Mouse (Mus musculus) intestine, embryonic 14.5 days (tissue): ENCODE measurements around the gene Trim7. TPM values are rescaled to one million over a fixed set of nuclear protein-coding genes. Genes with fewer than 3 reads are reported as not detected.
A peak's percentile ranks its signal among the peaks of the same experiment; 100 is the strongest.
"Not testable (repeated sequence)": the region's sequence is repeated elsewhere in the genome, so short reads cannot be mapped to it uniquely, and the experiment has no call there.

Experiments
- ATAC-seq: fragments of 200-750 bp; cut with Nextera tagmentation; replicated peaks from 2 replicates; pipeline ENCODE4 v1.8.0; 2017; ENCODE audit warnings: low read depth, moderate number of reproducible peaks, moderate TSS enrichment, moderate library complexity; ENCODE audit not compliant: low FRiP score, low TSS enrichment
- DNase-seq: peaks from one replicate; pipeline ENCODE4 v3.0.0-alpha.2; 2018; ENCODE audit warnings: low spot score
- H3K27ac ChIP-seq: fragments of 300-500 bp; sonication (generic); 2 replicates; pipeline ENCODE4 v1.5.1; 2014; ENCODE audit warnings: low read depth, mild to moderate bottlenecking, control low read depth
- H3K27me3 ChIP-seq: fragments of 300-500 bp; sonication (generic); replicated peaks from 2 replicates; pipeline ENCODE4 v1.6.1; 2014; ENCODE audit warnings: low read length, control low read depth; ENCODE audit not compliant: control insufficient read depth, insufficient read depth
- H3K36me3 ChIP-seq: fragments of 300-500 bp; sonication (generic); 2 replicates; pipeline ENCODE4 v1.6.1; 2014; ENCODE audit warnings: low read length, control low read depth; ENCODE audit not compliant: control insufficient read depth, insufficient read depth
- H3K4me1 ChIP-seq: fragments of 300-500 bp; sonication (generic); replicated peaks from 2 replicates; pipeline ENCODE4 v1.6.1; 2014; ENCODE audit warnings: low read length, control low read depth, mixed read lengths; ENCODE audit not compliant: control insufficient read depth, insufficient read depth
- H3K4me2 ChIP-seq: fragments of 300-500 bp; sonication (generic); 2 replicates; pipeline ENCODE4 v1.6.1; 2014; ENCODE audit warnings: low read length
- H3K4me3 ChIP-seq: fragments of 300-500 bp; sonication (generic); 2 replicates; pipeline ENCODE4 v1.5.1; 2014; ENCODE audit warnings: low read depth, low read length, control low read depth, mixed read lengths
- H3K9ac ChIP-seq: fragments of 300-500 bp; sonication (generic); 2 replicates; pipeline ENCODE4 v1.6.1; 2014; ENCODE audit warnings: mild to moderate bottlenecking, low read length
- H3K9me3 ChIP-seq: fragments of 300-500 bp; sonication (generic); 2 replicates; pipeline ENCODE4 v1.6.1; 2016; ENCODE audit warnings: low read length, control low read depth; ENCODE audit not compliant: control insufficient read depth
- WGBS: fragments of 180-500 bp; shearing (Covaris S2); extraction: QIAGEN DNeasy Blood & Tissue Kit; methylation state at CpG from one replicate; pipeline ENCODE4 v1.1.7; 2014; 5-methylcytosine and 5-hydroxymethylcytosine counted together
- polyA plus RNA-seq: library from polyadenylated mRNA; unstranded; fragments of >200 nt; fragmentation: Nextera tagmentation; extraction: Ambion mirVana; gene quantifications from 2 replicates; pipeline ENCODE4 v1.2.1, GENCODE M21; 2014

The Trim7 gene
- polyA plus RNA-seq, 1 experiment from 2014 or later, result 1.4 TPM

DNA sequence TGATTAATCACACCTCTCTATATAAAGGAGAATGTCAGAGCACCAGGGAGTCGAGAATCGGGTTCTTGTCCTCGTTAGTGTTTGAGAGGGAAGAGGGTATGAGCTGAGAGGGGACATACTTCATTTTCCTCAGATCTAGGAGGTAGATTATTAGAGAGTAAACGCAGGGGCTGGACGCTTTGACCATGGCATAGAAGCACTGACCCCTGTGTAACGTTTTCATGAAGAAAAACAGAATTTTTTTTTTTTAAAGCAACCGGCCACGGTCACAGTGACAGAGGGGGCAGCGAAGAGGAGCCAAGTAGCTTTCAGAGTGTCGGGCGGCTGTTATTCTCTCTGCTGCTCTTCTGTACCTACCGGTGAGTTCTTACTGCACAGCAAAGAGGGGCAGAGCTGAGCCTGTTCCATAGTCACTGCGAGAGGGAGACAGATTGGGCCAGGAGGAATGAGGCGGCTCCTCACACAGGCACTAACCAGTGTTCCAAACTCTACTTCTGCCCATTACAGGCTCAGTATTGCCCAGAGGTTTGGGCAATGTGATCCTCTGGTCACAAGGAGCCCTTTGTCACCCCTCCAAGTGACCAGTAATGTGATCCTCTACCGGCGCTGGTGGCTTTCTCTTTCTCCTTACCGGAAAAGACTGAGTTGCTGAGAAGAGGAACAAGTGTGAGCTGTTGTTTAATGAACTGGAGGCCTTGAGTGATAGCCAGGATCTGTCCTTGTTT lies 46.0 kb downstream of the Trim7 start:
- no peaks in the 10 kb centered on the region for H3K9me3 ChIP-seq
- no peak for DNase-seq

DNA sequence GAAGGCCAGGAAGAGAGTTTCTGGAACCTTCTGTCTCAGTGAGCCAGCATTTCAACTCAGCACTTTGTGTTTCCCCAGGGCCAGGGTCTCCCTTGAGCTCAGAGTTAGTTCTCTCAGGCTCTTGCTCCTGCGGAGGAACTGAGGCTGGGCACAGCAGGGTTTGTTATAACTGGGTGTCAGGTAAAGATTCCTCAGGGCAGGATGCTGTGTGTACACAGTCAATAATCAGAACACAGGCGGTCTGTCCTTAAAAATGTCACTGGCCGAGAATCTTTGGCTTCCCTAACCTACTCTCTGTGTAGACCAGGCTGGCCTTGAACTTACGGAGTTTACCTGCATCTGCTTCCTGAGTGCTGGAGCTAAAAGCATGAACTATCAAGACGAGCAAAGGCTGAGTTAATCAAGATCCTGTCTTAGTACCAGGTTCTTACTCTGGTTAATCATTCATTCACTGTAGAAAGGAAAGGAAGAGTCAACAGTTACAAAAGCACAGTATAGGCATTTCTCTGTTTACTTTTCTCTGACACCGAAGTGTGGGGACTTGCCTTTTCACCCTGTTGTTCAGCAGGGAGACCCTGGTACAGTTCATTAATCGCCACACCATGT lies 46.9 kb downstream of the Trim7 start:
- no peak overlapping the region for H3K9ac ChIP-seq
- ATAC-seq (peak; percentile 26), DNase-seq (no peak)
- 70% methylated on average over 7 of the region's 7 CpGs for WGBS
- no peaks in the 10 kb centered on the region for H3K9me3 ChIP-seq
- no peak overlapping the region for H3K4me3 ChIP-seq
- H3K27ac ChIP-seq, result peak overlapping the region; percentile 82
- no peaks in the 10 kb centered on the region for H3K27me3 ChIP-seq
- peaks cover 31% of the 10 kb centered on the region for H3K4me1 ChIP-seq
- H3K4me2 ChIP-seq, result peak overlapping the region; percentile 73
- H3K36me3 ChIP-seq, result no peaks in the 10 kb centered on the region

More for the DNA sequence above, 46.0 kb downstream of the Trim7 start:
- H3K4me2 ChIP-seq, result peak overlapping the region; percentile 73
- peak overlapping the region; percentile 82 for H3K27ac ChIP-seq
- peak overlapping the region; percentile 49 for H3K4me3 ChIP-seq
- peaks cover 31% of the 10 kb centered on the region for H3K4me1 ChIP-seq
- no peak for ATAC-seq
- H3K9ac ChIP-seq, result peak overlapping the region; percentile 66
- no peaks in the 10 kb centered on the region for H3K36me3 ChIP-seq
- no peaks in the 10 kb centered on the region for H3K27me3 ChIP-seq
- 13% methylated on average over 17 of the region's 17 CpGs for WGBS

- Histone ChIP-seq H3K27ac (peak overlapping the region; percentile 82), H3K27me3 (no peaks in the 10 kb centered on the region), H3K9me3 (no peaks in the 10 kb centered on the region), H3K4me2 (peak overlapping the region; percentile 16; the same call in 1 of the 2 replicates), H3K36me3 (no peaks in the 10 kb centered on the region), H3K4me3 (no peak overlapping the region), H3K4me1 (peaks cover 29% of the 10 kb centered on the region), H3K9ac (no peak overlapping the region)
- DNase-seq (no peak), ATAC-seq (peak; percentile 25; the same call in 1 of the 2 replicates)
- 53% methylated on average over 10 of the region's 10 CpGs for WGBS
Observed at GRCm38 (mm10) chr11:48873591-48874290, 47.8 kb downstream of the Trim7 start.

- Histone ChIP-seq H3K4me2 (no peak overlapping the region), H3K27me3 (no peaks in the 10 kb centered on the region), H3K36me3 (no peaks in the 10 kb centered on the region), H3K9ac (no peak overlapping the region), H3K4me3 (no peak overlapping the region), H3K27ac (no peak overlapping the region), H3K4me1 (peaks cover 22% of the 10 kb centered on the region), H3K9me3 (no peaks in the 10 kb centered on the region)
- WGBS, result 1% methylated on average over 4 of the region's 4 CpGs
- ATAC-seq (peak; percentile 36; the same call in 1 of the 2 replicates), DNase-seq (peak; percentile 78)
Observed at GRCm38 (mm10) chr11:48874465-48874864, 48.5 kb downstream of the Trim7 start.

GRCm38 (mm10) chr11:48875343-48875837 lies 49.5 kb downstream of the Trim7 start:
- H3K4me3 ChIP-seq, H3K27ac ChIP-seq, DNase-seq, ATAC-seq, H3K27me3 ChIP-seq, H3K36me3 ChIP-seq, H3K9me3 ChIP-seq, H3K9ac ChIP-seq, H3K4me2 ChIP-seq: not testable (repeated sequence)
- 100% methylated on average over 1 of the region's 1 CpGs for WGBS
- peaks cover 13% of the 10 kb centered on the region for H3K4me1 ChIP-seq

DNA sequence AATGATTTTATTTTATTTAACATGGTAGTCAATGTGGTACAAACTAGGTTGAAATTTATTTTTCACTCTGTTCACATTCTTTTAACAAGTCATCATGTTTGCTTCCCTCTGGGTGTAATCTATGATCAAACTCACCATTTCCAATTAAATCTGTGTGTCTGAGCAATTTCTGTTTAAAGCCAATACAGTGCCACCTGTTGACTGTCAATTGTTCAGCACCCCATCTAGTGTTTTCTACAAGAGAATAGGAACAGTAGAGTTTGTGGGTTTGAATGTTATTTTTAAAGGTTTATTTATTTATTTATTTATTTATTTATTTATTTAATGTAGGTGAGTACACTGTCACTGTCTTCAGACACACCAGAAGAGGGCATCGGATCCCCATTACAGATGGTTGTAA lies 50.7 kb downstream of the Trim7 start:
- no peak overlapping the region for H3K4me3 ChIP-seq
- H3K27ac ChIP-seq, result no peak overlapping the region
- H3K4me1 ChIP-seq, result peaks cover 12% of the 10 kb centered on the region
- DNase-seq (no peak), ATAC-seq (no peak)
- no peaks in the 10 kb centered on the region for H3K9me3 ChIP-seq
- H3K27me3 ChIP-seq, result no peaks in the 10 kb centered on the region
- no peak overlapping the region for H3K4me2 ChIP-seq
- WGBS, result 100% methylated on average over 1 of the region's 1 CpGs
- H3K9ac ChIP-seq, result no peak overlapping the region
- H3K36me3 ChIP-seq, result no peaks in the 10 kb centered on the region

DNA sequence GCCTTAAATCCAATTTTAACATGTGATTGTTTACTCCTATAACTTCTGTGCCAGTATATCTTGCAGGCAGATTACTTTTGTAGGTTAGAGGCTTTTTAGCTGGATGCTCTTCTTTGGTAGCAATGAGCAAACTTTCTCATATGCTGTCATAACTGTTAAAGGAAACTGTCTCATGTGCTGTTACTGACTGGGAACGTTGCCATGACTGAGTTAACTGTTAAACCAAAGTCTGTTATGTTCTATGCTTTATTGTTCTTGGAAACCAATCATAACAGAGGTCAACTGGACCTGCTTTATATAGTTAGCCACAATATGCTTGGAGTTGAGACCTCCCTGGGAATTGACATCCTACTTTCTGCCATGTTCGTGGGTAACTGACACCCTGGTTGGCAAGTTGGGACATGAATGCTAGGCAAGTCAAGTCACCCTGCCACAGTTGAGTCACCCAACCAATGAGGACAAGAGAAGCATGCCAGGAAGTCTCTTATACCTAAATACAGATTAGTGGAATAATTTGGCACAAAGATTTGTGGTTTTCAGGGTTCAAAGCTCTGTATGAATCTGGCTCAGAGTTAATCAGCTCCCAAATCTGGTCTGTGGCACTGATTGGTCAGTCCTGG lies 73.0 kb downstream of the Trim7 start:
- WGBS, result 72% methylated on average over 2 of the region's 2 CpGs
- ATAC-seq, result no peak
- Histone ChIP-seq H3K4me3 (no peak overlapping the region), H3K4me2 (no peak overlapping the region), H3K9me3 (no peaks in the 10 kb centered on the region), H3K36me3 (no peaks in the 10 kb centered on the region), H3K4me1 (no peaks in the 10 kb centered on the region), H3K27ac (no peak overlapping the region), H3K9ac (no peak overlapping the region), H3K27me3 (no peaks in the 10 kb centered on the region)
- no peak for DNase-seq
